Mouse (Mus musculus) CD8-positive naive resting alpha-beta T cell, adult 2 months (primary cell): ENCODE data around the gene Dlg2.

Source experiments
- DNase-seq, 2 experiments: peaks; one replicate each; pipeline ENCODE4 v3.0.0; 2022; ENCODE audit warnings: low read depth in 2 of 2, low spot score in 2 of 2

Gene Dlg2

DNA sequence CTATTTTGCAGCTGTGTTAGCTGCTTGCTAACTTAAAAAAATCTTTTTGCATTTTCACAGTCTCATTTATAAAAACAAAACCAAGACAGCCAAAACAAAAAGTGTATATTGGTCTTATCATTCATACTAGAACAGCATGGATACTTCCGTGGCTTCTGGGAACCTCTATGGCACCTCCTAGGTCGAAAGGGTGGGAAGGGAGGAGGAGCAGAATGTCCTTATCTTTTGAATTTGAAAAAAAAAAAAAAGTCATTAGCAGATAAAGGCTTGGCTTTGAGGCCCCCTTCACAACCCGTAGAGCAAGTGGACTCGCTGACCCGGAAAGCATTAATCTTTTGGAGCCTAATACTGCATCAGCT lies 785.2 kb downstream of the Dlg2 start:
- no peak for DNase-seq

DNA sequence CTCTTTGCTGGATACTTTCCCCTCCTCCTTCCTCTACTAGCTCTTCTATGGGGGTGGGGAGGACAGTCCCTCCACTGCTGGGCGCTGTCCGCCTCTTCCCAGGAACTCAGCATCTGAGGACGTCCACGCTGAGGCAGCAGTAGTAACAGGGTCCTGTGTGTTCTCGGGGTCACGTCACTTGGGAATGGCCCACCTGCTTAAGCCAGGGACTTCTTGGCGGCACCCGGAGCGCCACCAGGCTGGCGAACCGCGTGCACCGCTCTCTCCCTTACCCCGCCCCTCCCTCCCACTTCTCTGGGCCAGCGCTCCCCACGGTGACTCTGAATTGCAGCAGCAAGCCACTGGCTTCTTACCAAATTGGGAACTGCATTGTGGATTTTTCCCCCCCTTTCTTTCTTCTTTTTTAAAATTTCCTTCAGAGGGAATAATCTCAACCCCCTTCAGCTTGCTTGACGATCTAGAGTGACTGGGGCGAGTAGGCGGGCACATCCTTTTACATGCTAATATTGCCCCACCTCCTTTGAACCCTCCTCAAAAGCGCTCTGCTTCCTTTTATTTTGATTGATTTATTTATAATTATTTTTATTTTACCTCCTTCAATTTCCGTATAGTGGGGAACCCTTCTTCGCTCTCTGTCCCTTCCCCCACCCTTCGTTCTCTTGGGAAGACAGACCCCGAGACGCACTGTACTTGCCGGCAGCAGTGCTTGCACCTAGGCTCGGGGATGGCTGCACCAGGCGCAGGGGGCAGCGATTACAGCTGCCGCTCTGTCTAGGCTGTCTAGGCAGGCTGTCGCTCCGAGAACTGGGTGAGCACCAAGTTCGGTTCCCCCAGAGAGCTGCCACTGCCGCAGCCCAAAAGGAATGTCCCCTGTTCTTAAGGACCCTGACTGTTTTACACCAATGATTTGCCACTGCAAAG lies 785.8 kb downstream of the Dlg2 start:
- no peak for DNase-seq

DNA sequence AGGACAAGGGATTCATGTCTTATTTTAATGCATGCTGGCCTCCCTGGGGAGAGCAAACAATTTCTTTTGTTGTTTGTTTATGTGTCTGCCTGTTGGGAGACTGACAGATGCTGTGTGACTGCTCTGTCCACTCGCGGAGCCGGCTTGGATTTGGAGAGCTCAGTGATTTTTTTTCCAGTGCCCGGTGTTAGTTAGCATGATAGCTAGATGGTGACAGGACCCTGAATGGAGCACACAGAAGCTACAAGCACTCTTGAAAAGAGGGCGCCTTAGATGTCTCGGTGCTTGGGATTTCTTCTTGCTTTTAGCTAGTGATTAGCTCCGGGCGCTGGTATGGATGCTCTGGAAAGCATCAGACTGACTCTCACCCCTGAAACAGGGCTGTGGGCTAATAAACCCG lies 786.5 kb downstream of the Dlg2 start:
- DNase-seq, result no peak

GRCm38 (mm10) chr7:91267764-91268163 lies 791.3 kb downstream of the Dlg2 start:
- no peak for DNase-seq

DNA sequence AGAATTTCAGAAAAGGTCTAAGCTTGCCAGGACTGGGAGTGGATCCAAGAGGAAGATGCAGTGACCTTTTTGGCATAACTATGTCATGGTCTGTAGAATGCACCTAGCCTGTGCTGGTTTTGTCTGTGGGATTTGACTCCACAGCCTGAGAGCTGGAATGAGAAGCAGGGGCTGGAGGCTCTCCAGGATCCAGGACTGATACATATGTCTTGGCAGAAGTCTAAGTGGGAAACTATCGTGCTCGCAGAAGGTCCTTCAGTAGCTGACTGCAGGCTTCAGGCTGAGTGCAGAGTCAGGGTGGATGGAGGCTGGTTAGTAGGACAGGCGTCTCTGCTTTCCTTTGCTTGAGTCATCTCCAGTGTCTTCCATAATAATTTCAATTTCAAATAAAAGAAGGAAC lies 807.7 kb downstream of the Dlg2 start:
- DNase-seq, result no peak

DNA sequence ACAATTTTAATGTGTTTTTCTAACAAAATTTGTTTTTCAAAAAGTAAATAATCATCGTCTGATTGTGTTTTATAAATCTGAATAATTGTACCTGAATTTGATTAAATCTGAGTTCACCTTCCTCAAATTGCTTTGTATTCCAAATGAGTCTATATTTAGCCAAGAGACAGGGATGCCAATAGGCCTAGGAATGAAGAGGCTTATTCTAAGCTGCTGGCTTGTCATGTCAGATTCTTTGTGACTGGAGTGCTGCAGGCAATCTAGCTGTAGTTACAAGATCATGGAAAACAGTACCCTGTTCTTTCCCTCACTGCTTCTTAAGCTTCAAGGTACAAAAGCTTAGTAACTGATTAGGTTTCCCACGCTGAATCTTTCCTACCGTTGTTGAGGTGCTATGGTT lies 811.9 kb downstream of the Dlg2 start:
- no peak for DNase-seq

DNA sequence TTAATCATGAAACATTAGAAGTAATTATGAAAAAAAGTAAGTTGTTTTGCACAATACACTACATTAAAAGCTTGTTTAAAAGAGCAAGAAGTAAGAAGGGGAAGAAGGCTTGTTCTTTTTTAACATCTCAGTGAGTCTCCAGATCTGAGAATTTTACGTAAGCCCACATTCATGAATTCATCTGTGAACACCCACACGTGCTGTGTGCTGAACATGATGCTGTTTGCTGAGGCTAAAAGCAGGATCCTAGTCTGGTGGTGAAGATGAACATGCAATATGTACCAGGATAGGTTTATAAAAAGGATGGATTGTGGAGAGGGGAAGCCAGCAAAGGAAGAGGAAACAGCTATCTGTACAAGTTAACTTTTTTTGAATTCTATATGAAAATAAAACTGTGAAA lies 819.7 kb downstream of the Dlg2 start:
- no peak for DNase-seq

- no peak for DNase-seq
Observed at GRCm38 (mm10) chr7:91311177-91311576, 834.7 kb downstream of the Dlg2 start.

DNA sequence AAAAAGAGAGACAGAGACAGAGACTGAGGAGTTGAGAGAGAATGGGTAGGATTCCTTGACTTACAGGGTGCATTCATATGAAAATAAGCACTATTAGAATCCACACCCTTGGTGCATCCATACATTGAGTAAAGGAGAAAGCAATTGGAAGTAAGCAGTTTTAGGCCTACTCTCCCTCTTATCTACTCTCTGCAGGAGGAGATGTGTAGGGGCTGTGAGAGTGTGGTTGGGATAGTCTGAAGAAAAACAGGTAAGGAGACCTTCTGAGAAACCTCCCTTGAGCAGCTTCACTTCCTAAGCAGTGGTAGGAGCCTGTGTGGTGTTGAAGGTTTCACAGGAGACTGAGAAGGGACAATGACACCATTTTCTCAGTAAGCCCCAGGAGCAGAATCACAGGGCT lies 868.6 kb downstream of the Dlg2 start:
- no peak for DNase-seq

- DNase-seq, result no peak
Observed at GRCm38 (mm10) chr7:91369821-91370321, 893.4 kb downstream of the Dlg2 start.

- DNase-seq, result no peak
Observed at GRCm38 (mm10) chr7:91382281-91382680, 905.8 kb downstream of the Dlg2 start.

DNA sequence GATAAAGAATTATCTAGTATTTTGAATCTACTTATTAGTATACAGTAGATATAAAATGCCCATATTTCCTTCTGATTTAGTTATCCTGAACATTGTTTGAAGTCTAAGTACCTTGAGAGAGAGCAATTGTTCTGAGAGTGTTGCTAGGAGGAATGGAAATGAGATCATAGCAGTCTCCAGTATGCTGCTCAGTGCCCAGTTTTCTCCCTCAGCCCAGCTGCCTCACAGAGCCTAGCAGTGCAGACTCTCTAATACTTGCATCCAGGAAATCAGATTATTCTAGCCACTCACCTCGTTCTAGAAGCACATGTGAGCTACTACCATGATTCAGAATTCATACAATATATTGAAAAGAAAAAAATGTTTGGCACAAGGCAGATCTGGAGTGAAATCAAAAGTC lies 907.4 kb downstream of the Dlg2 start:
- DNase-seq, result no peak

DNA sequence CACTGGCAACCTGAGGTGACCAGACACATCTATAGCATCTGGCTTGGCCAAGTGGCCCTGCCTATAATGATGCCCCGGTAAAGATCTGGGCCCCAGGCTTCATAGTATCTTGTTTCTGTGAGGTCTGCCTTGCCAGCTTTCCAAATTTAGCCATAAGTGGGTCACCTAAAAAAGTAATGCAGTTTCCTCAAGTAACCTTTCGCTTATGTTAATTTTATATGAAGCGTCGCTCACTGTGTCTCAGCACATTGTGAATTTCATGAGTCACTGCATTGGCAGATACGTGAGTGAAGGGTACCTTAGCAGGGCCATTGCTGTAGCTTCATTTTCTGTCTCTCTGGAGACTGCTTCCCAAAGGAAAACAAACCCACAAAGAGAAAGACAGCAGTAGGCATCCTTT lies 912.8 kb downstream of the Dlg2 start:
- no peak for DNase-seq

GRCm38 (mm10) chr7:91397827-91398226 lies 921.4 kb downstream of the Dlg2 start:
- DNase-seq, result no peak

DNA sequence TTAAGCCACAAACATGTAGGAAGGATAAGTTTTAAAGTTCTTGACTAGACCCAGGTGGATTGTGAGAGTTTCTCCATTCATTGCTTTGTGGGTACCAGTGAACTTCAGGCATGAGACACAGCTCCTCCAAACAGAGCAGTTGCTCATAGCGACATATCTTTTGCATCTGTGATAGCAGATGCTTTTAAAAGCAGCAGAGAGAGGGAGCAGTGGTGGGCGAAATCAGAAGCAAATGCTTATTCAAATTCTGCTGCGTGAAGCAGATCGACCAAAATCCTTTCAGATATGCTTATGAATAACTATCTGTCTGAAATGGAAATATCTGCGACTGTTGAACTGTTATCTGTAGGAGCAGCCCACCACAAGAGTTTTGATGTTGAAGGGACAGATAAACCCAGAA lies 935.6 kb downstream of the Dlg2 start:
- DNase-seq, result no peak

DNA sequence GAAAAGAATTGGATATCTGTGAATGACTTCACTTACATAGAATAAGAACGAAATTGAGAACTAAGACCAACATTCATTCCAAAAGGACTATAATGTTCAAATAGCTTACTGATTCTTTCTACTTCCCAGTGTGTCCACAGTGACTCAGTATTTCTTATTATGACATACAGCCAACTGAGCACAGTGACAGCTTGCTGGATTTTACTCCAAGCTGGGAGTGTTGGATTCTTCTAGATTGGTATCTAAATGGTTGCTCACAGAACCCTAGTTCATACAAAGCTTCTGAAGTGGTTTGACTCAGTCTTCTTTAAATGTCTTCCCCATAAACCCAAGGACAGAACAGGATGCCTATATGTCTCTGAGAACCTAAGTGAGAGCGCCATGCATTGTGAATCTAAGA lies 937.7 kb downstream of the Dlg2 start:
- no peak for DNase-seq

DNA sequence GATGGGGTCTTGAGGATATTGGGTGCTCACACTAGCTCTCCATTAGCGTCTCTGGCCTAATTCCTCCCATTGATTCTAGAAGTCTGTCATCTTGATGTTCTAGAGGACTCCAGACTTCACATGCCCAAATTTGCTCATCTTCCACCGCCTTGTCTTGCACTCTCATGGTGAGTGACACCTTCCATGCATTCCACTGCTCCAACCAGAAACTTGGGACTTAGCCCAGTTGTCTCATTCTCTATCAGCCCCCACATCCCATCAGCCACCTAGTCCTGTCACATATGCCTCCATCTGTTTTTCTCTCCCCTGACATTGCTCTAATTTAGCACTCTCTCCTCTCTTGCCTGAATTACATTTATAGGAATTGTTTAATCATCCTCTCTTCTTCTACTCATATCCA lies 938.3 kb downstream of the Dlg2 start:
- DNase-seq, result no peak

- no peak for DNase-seq
Observed at GRCm38 (mm10) chr7:91420215-91420614, 943.7 kb downstream of the Dlg2 start.

DNA sequence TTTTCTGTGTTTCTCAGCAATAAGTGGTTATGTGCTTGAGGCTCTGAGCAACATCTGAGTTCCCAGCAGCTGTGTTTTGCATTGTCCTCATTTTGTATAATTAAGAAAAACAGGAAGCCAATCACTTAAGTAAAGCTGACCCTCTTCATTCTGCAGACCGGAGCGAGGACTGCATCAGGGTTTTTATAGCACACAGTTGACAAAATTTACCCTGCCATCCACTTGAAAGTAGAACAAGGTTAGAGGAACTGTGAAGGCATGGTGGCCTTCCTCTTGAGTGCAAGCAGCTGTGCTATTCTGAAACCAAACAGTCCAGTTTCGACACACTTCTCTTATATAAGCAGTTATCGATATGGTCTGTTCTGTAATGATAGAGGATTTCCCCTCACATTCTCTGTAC lies 947.3 kb downstream of the Dlg2 start:
- no peak for DNase-seq

GRCm38 (mm10) chr7:91429712-91430275 lies 953.3 kb downstream of the Dlg2 start:
- DNase-seq, result no peak

DNA sequence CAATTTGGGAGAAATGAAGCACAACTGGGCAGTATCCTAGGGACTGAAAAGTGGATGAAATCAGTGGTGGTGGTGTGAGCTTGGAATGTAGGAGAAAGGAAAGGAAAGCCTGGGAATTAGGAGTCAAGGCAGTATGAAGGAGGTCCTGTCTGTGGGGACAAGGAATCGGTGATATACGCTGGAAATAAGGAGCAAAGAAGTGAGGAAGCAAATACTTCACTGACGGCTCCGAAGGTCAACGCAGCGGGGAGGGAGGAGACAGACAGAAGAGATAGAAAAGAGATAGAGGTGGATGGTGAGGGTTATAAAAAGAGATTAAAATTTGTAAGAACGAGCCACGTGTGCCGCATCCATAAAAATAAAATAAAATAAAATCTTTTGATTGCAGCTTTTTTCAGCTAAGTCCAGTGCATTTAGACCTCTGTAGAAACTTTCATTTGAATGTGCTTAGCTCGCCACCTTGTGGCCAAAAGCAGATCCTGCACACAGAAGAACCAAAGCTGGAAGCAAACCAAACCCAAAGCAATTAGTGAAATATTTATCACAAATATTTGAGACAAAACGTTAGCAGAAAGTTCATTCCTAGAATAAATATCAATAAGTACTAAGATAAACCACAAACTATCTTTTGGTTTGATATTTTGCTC lies 955.2 kb downstream of the Dlg2 start:
- DNase-seq, result no peak

DNA sequence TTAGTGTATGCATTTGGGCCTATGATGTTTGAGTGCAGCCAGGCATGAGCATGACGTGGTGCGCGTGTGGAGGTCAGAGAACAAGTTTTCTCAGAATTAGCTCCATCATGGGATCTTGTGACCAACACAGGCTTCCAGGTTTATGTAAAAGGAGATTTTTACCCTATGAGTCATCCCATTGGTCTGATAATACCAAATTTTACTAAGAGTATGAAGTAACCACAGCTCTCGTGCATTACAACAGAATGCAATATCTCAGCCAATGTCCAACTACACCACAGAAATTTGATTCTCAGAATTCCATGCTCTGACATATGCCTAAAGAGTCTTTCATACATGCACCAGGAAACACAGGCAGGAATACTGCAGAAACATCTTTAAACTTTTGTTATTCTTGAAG lies 956.1 kb downstream of the Dlg2 start:
- DNase-seq, result no peak
